Mouse (Mus musculus) brain, embryonic 14.5 days (tissue): ENCODE results near the gene Ccnl2.

Experiments used
- CTCF ChIP-seq: fragments of 200-500 bp; IDR thresholded peaks from 2 replicates; pipeline ENCODE4 v1.5.1; 2012; ENCODE audit warnings: inconsistent platforms, mild to moderate bottlenecking, moderate library complexity, borderline replicate concordance; ENCODE audit not compliant: insufficient read depth, insufficient read length; ENCODE audit errors: extremely low read depth
- POLR2A ChIP-seq: fragments of 200-500 bp; IDR thresholded peaks from 2 replicates; pipeline ENCODE4 v1.6.1; 2012; ENCODE audit warnings: mild to moderate bottlenecking, inconsistent platforms, borderline replicate concordance; ENCODE audit not compliant: poor library complexity, insufficient read depth, insufficient read length, severe bottlenecking; ENCODE audit errors: extremely low read depth

- TF ChIP-seq CTCF, result no peak
- no peak for TF ChIP-seq POLR2A
These were observed 59.1 kb downstream of the Ccnl2 start for GRCm38 (mm10) chr4:155871404-155871803.
